Mouse (Mus musculus) neural tube, embryonic 13.5 days (tissue): ENCODE results near the gene 1500015O10Rik. TPM values are rescaled to one million over a fixed set of nuclear protein-coding genes. Genes with fewer than 3 reads are reported as not detected.
A peak's percentile ranks its signal among the peaks of the same experiment; 100 is the strongest.

Experiments used
- ATAC-seq: fragments of 200-750 bp; cut with Nextera tagmentation; 2 replicates; pipeline ENCODE4 v1.8.0; 2017; ENCODE audit warnings: low read depth, mild to moderate bottlenecking, moderate TSS enrichment, moderate library complexity
- H3K27ac ChIP-seq: fragments of 300-500 bp; sonication (generic); replicated peaks from 2 replicates; pipeline ENCODE4 v1.5.1; 2015; ENCODE audit warnings: moderate library complexity, mild to moderate bottlenecking, inconsistent platforms
- H3K27me3 ChIP-seq: fragments of 300-500 bp; sonication (generic); 2 replicates; pipeline ENCODE4 v1.6.1; 2015; ENCODE audit warnings: mild to moderate bottlenecking, inconsistent platforms
- H3K36me3 ChIP-seq: fragments of 300-500 bp; sonication (generic); 2 replicates; pipeline ENCODE4 v1.6.1; 2015; ENCODE audit warnings: mild to moderate bottlenecking, inconsistent platforms
- H3K4me1 ChIP-seq: fragments of 300-500 bp; sonication (generic); replicated peaks from 2 replicates; pipeline ENCODE4 v1.6.1; 2015; ENCODE audit warnings: inconsistent platforms
- H3K4me2 ChIP-seq: fragments of 300-500 bp; sonication (generic); 2 replicates; pipeline ENCODE4 v1.6.1; 2015; ENCODE audit warnings: inconsistent platforms, mild to moderate bottlenecking, moderate library complexity
- H3K4me3 ChIP-seq: fragments of 300-500 bp; sonication (generic); 2 replicates; pipeline ENCODE4 v1.5.1; 2015; ENCODE audit warnings: mild to moderate bottlenecking, inconsistent platforms
- H3K9ac ChIP-seq: fragments of 300-500 bp; sonication (generic); 2 replicates; pipeline ENCODE4 v1.6.1; 2015; ENCODE audit warnings: moderate library complexity, mild to moderate bottlenecking, inconsistent platforms
- H3K9me3 ChIP-seq: fragments of 300-500 bp; sonication (generic); 2 replicates; pipeline ENCODE4 v1.6.1; 2016; ENCODE audit warnings: inconsistent platforms
- WGBS: fragments of 180-500 bp; shearing (Covaris S2); methylation state at CpG from one replicate; pipeline ENCODE4 v1.1.7; 2015; 5-methylcytosine and 5-hydroxymethylcytosine counted together
- polyA plus RNA-seq: library from polyadenylated mRNA; unstranded; fragments of >200 nt; fragmentation: Nextera tagmentation; extraction: Ambion mirVana; gene quantifications from 2 replicates; pipeline ENCODE4 v1.2.1, GENCODE M21; 2015

1500015O10Rik gene
- polyA plus RNA-seq = 12.3 and 15.2 TPM in 2 replicates

- Histone ChIP-seq H3K9ac (no peak within 1 kb of the TSS), H3K9me3 (no peaks in the 10 kb centered on the region), H3K27ac (no peak within 1 kb of the TSS), H3K27me3 (no peaks in the 10 kb centered on the region), H3K4me3 (no peak within 1 kb of the TSS), H3K4me2 (no peak within 1 kb of the TSS), H3K36me3 (no peaks in the 10 kb centered on the region), H3K4me1 (peaks cover 21% of the 10 kb centered on the region)
- ATAC-seq = peak; percentile 93
- 42% methylated on average over 16 of the region's 16 CpGs for WGBS
Measured at GRCm38 (mm10) chr1:43730491-43730924, at the start of gene 1500015O10Rik. TSS of gene 1500015O10Rik (plus strand) at chr1:43730602.

GRCm38 (mm10) chr1:43689983-43690382 lies 40.4 kb upstream of the 1500015O10Rik start:
- Histone ChIP-seq H3K27ac (no peak overlapping the region), H3K9me3 (peaks cover 16% of the 10 kb centered on the region), H3K36me3 (no peaks in the 10 kb centered on the region), H3K4me2 (no peak overlapping the region), H3K27me3 (no peaks in the 10 kb centered on the region), H3K4me1 (peaks cover 10% of the 10 kb centered on the region), H3K9ac (no peak overlapping the region), H3K4me3 (no peak overlapping the region)
- 85% methylated on average over 13 of the region's 13 CpGs for WGBS
- ATAC-seq = no peak

GRCm38 (mm10) chr1:43690507-43690906 lies 39.9 kb upstream of the 1500015O10Rik start:
- Histone ChIP-seq H3K36me3 (no peaks in the 10 kb centered on the region), H3K4me3 (no peak overlapping the region), H3K9ac (no peak overlapping the region), H3K27me3 (no peaks in the 10 kb centered on the region), H3K4me2 (no peak overlapping the region), H3K9me3 (peaks cover 16% of the 10 kb centered on the region), H3K27ac (no peak overlapping the region), H3K4me1 (peaks cover 15% of the 10 kb centered on the region)
- WGBS = 95% methylated on average over 15 of the region's 15 CpGs
- ATAC-seq = no peak

- Histone ChIP-seq H3K4me3 (no peak overlapping the region), H3K9me3 (0 out of 2 replicates have a peak, but pooled peaks cover 4% of the 10 kb centered on the region), H3K4me2 (no peak overlapping the region), H3K27ac (no peak overlapping the region), H3K36me3 (no peaks in the 10 kb centered on the region), H3K27me3 (no peaks in the 10 kb centered on the region), H3K4me1 (peaks cover 28% of the 10 kb centered on the region), H3K9ac (no peak overlapping the region)
- no peak for ATAC-seq
- WGBS = 83% methylated on average over 3 of the region's 3 CpGs
Measured at GRCm38 (mm10) chr1:43694076-43694475, 36.3 kb upstream of the 1500015O10Rik start.

- 26% methylated on average over 6 of the region's 6 CpGs for WGBS
- Histone ChIP-seq H3K27me3 (no peaks in the 10 kb centered on the region), H3K9ac (no peak overlapping the region), H3K4me2 (no peak overlapping the region), H3K4me1 (peaks cover 31% of the 10 kb centered on the region), H3K9me3 (no peaks in the 10 kb centered on the region), H3K4me3 (no peak overlapping the region), H3K36me3 (no peaks in the 10 kb centered on the region), H3K27ac (peak overlapping the region; percentile 70)
- peak; percentile 89 for ATAC-seq
Measured at GRCm38 (mm10) chr1:43694851-43695545, 35.4 kb upstream of the 1500015O10Rik start.

GRCm38 (mm10) chr1:43698577-43699000 lies 31.8 kb upstream of the 1500015O10Rik start:
- H3K4me3 ChIP-seq = no peak overlapping the region
- peak overlapping the region; percentile 78 for H3K27ac ChIP-seq
- no peak overlapping the region for H3K4me2 ChIP-seq
- peak; percentile 90 for ATAC-seq
- WGBS = 6% methylated on average over 4 of the region's 4 CpGs
- no peaks in the 10 kb centered on the region for H3K36me3 ChIP-seq
- H3K4me1 ChIP-seq = peaks cover 31% of the 10 kb centered on the region
- H3K27me3 ChIP-seq = no peaks in the 10 kb centered on the region
- H3K9me3 ChIP-seq = no peaks in the 10 kb centered on the region
- no peak overlapping the region for H3K9ac ChIP-seq

GRCm38 (mm10) chr1:43714841-43715240 lies 15.6 kb upstream of the 1500015O10Rik start:
- H3K4me2 ChIP-seq = no peak overlapping the region
- no peak overlapping the region for H3K4me3 ChIP-seq
- no peaks in the 10 kb centered on the region for H3K9me3 ChIP-seq
- no peaks in the 10 kb centered on the region for H3K4me1 ChIP-seq
- H3K27me3 ChIP-seq = no peaks in the 10 kb centered on the region
- no peak overlapping the region for H3K9ac ChIP-seq
- no peaks in the 10 kb centered on the region for H3K36me3 ChIP-seq
- 88% methylated on average over 2 of the region's 2 CpGs for WGBS
- no peak for ATAC-seq
- H3K27ac ChIP-seq = no peak overlapping the region

- WGBS = 65% methylated on average over 7 of the region's 7 CpGs
- Histone ChIP-seq H3K4me2 (no peak overlapping the region), H3K9ac (no peak overlapping the region), H3K27ac (no peak overlapping the region), H3K36me3 (no peaks in the 10 kb centered on the region), H3K27me3 (no peaks in the 10 kb centered on the region), H3K4me3 (no peak overlapping the region), H3K4me1 (no peaks in the 10 kb centered on the region), H3K9me3 (no peaks in the 10 kb centered on the region)
- ATAC-seq = no peak
Measured at GRCm38 (mm10) chr1:43717967-43718366, 12.4 kb upstream of the 1500015O10Rik start.

- no peak overlapping the region for H3K9ac ChIP-seq
- H3K4me3 ChIP-seq = no peak overlapping the region
- no peaks in the 10 kb centered on the region for H3K9me3 ChIP-seq
- no peaks in the 10 kb centered on the region for H3K4me1 ChIP-seq
- 60% methylated on average over 2 of the region's 2 CpGs for WGBS
- no peak overlapping the region for H3K4me2 ChIP-seq
- no peaks in the 10 kb centered on the region for H3K27me3 ChIP-seq
- H3K36me3 ChIP-seq = no peaks in the 10 kb centered on the region
- no peak overlapping the region for H3K27ac ChIP-seq
- no peak for ATAC-seq
Measured at GRCm38 (mm10) chr1:43718793-43719192, 11.6 kb upstream of the 1500015O10Rik start.

- H3K4me1 ChIP-seq = no peaks in the 10 kb centered on the region
- H3K9ac ChIP-seq = no peak overlapping the region
- H3K27ac ChIP-seq = no peak overlapping the region
- H3K27me3 ChIP-seq = no peaks in the 10 kb centered on the region
- no peak overlapping the region for H3K4me3 ChIP-seq
- no peak overlapping the region for H3K4me2 ChIP-seq
- H3K9me3 ChIP-seq = no peaks in the 10 kb centered on the region
- 75% methylated on average over 1 of the region's 1 CpGs for WGBS
- H3K36me3 ChIP-seq = no peaks in the 10 kb centered on the region
- ATAC-seq = no peak
Measured at GRCm38 (mm10) chr1:43722459-43722858, 7.9 kb upstream of the 1500015O10Rik start.

- no peak overlapping the region for H3K4me3 ChIP-seq
- H3K4me2 ChIP-seq = no peak overlapping the region
- H3K36me3 ChIP-seq = no peaks in the 10 kb centered on the region
- peaks cover 21% of the 10 kb centered on the region for H3K4me1 ChIP-seq
- no peak for ATAC-seq
- no peaks in the 10 kb centered on the region for H3K9me3 ChIP-seq
- WGBS = 86% methylated on average over 4 of the region's 4 CpGs
- H3K27me3 ChIP-seq = no peaks in the 10 kb centered on the region
- H3K27ac ChIP-seq = no peak overlapping the region
- no peak overlapping the region for H3K9ac ChIP-seq
Measured at GRCm38 (mm10) chr1:43732100-43732499, 1.7 kb downstream of the 1500015O10Rik start.

- H3K9ac ChIP-seq = no peak overlapping the region
- WGBS = 61% methylated on average over 1 of the region's 1 CpGs
Measured at GRCm38 (mm10) chr1:43732657-43733056, 2.3 kb downstream of the 1500015O10Rik start.

More at GRCm38 (mm10) chr1:43732657-43733056, 2.3 kb downstream of the 1500015O10Rik start:
- Histone ChIP-seq H3K9me3 (no peaks in the 10 kb centered on the region), H3K4me2 (no peak overlapping the region), H3K4me1 (peaks cover 21% of the 10 kb centered on the region), H3K27ac (no peak overlapping the region), H3K4me3 (no peak overlapping the region), H3K27me3 (no peaks in the 10 kb centered on the region), H3K36me3 (no peaks in the 10 kb centered on the region)
- no peak for ATAC-seq
